Mouse (Mus musculus): ENCODE data around the gene Adat3. TPM values are rescaled to one million over a fixed set of nuclear protein-coding genes. Genes with fewer than 3 reads are reported as not detected.

Adat3 gene
- 7.7 and 7.9 TPM in 2 replicates for polyA plus RNA-seq (2014; fragmentation: Nextera tagmentation; extraction: Ambion mirVana)

GRCm38 (mm10) chr10:80602698-80603325 is at the start of gene Adat3, which contains the start of gene Scamp4:
Gene Adat3, plus strand, starts transcription at chr10:80602880.
Gene Scamp4, plus strand, starts transcription at chr10:80602872.
- Histone ChIP-seq H3K4me1 (ENCODE audit: control insufficient read depth, insufficient read depth, low read length) (peaks cover 11% of the 10 kb centered on the region), H3K9me3 (ENCODE audit: control insufficient read depth, low read depth, low read length) (no peaks in the 10 kb centered on the region), H3K4me2 (replicated peaks; ENCODE audit: low read depth, low read length) (peak within 1 kb of the TSS; percentile 96), H3K4me3 (ENCODE audit: low read depth, low read length) (peak within 1 kb of the TSS; percentile 68), H3K27me3 (ENCODE audit: control insufficient read depth, insufficient read depth, low read length) (no peaks in the 10 kb centered on the region), H3K27ac (ENCODE audit: low read length) (peak within 1 kb of the TSS; percentile 77), H3K36me3 (ENCODE audit: control insufficient read depth, insufficient read depth, low read length) (peaks cover 20% of the 10 kb centered on the region; the same call in 1 of the 2 replicates), H3K9ac (replicated peaks; ENCODE audit: low read depth, low read length) (peak within 1 kb of the TSS; percentile 57)
- WGBS, result under 1% methylated on average over 54 of the region's 54 CpGs
- peak; percentile 92 for ATAC-seq (ENCODE audit: insufficient number of reproducible peaks, insufficient read depth, low FRiP score, low read depth)

GRCm38 (mm10) chr10:80553575-80553974 is 49.1 kb upstream of the Adat3 start:
- Histone ChIP-seq H3K9me3 (ENCODE audit: control insufficient read depth, low read depth, low read length) (no peaks in the 10 kb centered on the region), H3K9ac (replicated peaks; ENCODE audit: low read depth, low read length) (no peak overlapping the region), H3K4me1 (ENCODE audit: control insufficient read depth, insufficient read depth, low read length) (0 out of 2 replicates have a peak, but pooled peaks cover 4% of the 10 kb centered on the region), H3K36me3 (ENCODE audit: control insufficient read depth, insufficient read depth, low read length) (peaks cover 11% of the 10 kb centered on the region), H3K4me3 (ENCODE audit: low read depth, low read length) (no peak overlapping the region), H3K27me3 (ENCODE audit: control insufficient read depth, insufficient read depth, low read length) (no peaks in the 10 kb centered on the region), H3K4me2 (replicated peaks; ENCODE audit: low read depth, low read length) (no peak overlapping the region), H3K27ac (ENCODE audit: low read length) (no peak overlapping the region)
- peak; percentile 60; the same call in 1 of the 2 replicates for ATAC-seq (ENCODE audit: insufficient number of reproducible peaks, insufficient read depth, low FRiP score, low read depth)
- WGBS, result 85% methylated on average over 8 of the region's 8 CpGs

- 81% methylated on average over 6 of the region's 6 CpGs for WGBS
- no peak overlapping the region for H3K4me2 ChIP-seq (replicated peaks; ENCODE audit: low read depth, low read length)
Observed at GRCm38 (mm10) chr10:80553997-80554396, 48.7 kb upstream of the Adat3 start.

GRCm38 (mm10) chr10:80557346-80557965 is 45.2 kb upstream of the Adat3 start:
- no peaks in the 10 kb centered on the region for H3K27me3 ChIP-seq (ENCODE audit: control insufficient read depth, insufficient read depth, low read length)
- H3K4me3 ChIP-seq (ENCODE audit: low read depth, low read length), result no peak overlapping the region
- no peaks in the 10 kb centered on the region for H3K36me3 ChIP-seq (ENCODE audit: control insufficient read depth, insufficient read depth, low read length)
- no peak overlapping the region for H3K4me2 ChIP-seq (replicated peaks; ENCODE audit: low read depth, low read length)
- H3K4me1 ChIP-seq (ENCODE audit: control insufficient read depth, insufficient read depth, low read length), result peaks cover 15% of the 10 kb centered on the region
- no peak overlapping the region for H3K27ac ChIP-seq (ENCODE audit: low read length)
- no peak overlapping the region for H3K9ac ChIP-seq (replicated peaks; ENCODE audit: low read depth, low read length)
- 42% methylated on average over 5 of the region's 5 CpGs for WGBS
- H3K9me3 ChIP-seq (ENCODE audit: control insufficient read depth, low read depth, low read length), result no peaks in the 10 kb centered on the region
- no peak for ATAC-seq (ENCODE audit: insufficient number of reproducible peaks, insufficient read depth, low FRiP score, low read depth)

More at GRCm38 (mm10) chr10:80553997-80554396, 48.7 kb upstream of the Adat3 start:
- H3K4me3 ChIP-seq (ENCODE audit: low read depth, low read length), result no peak overlapping the region
- ATAC-seq (ENCODE audit: insufficient number of reproducible peaks, insufficient read depth, low FRiP score, low read depth), result no peak
- no peaks in the 10 kb centered on the region for H3K9me3 ChIP-seq (ENCODE audit: control insufficient read depth, low read depth, low read length)
- no peak overlapping the region for H3K9ac ChIP-seq (replicated peaks; ENCODE audit: low read depth, low read length)
- no peak overlapping the region for H3K27ac ChIP-seq (ENCODE audit: low read length)
- peaks cover 11% of the 10 kb centered on the region for H3K36me3 ChIP-seq (ENCODE audit: control insufficient read depth, insufficient read depth, low read length)
- no peaks in the 10 kb centered on the region for H3K27me3 ChIP-seq (ENCODE audit: control insufficient read depth, insufficient read depth, low read length)
- 0 out of 2 replicates have a peak, but pooled peaks cover 5% of the 10 kb centered on the region for H3K4me1 ChIP-seq (ENCODE audit: control insufficient read depth, insufficient read depth, low read length)

- no peak overlapping the region for H3K9ac ChIP-seq (replicated peaks; ENCODE audit: low read depth, low read length)
- H3K4me2 ChIP-seq (replicated peaks; ENCODE audit: low read depth, low read length), result no peak overlapping the region
- peaks cover 15% of the 10 kb centered on the region for H3K4me1 ChIP-seq (ENCODE audit: control insufficient read depth, insufficient read depth, low read length)
- no peaks in the 10 kb centered on the region for H3K36me3 ChIP-seq (ENCODE audit: control insufficient read depth, insufficient read depth, low read length)
- ATAC-seq (ENCODE audit: insufficient number of reproducible peaks, insufficient read depth, low FRiP score, low read depth), result no peak
- WGBS, result 92% methylated on average over 7 of the region's 7 CpGs
- no peak overlapping the region for H3K4me3 ChIP-seq (ENCODE audit: low read depth, low read length)
- H3K9me3 ChIP-seq (ENCODE audit: control insufficient read depth, low read depth, low read length), result no peaks in the 10 kb centered on the region
- no peak overlapping the region for H3K27ac ChIP-seq (ENCODE audit: low read length)
- no peaks in the 10 kb centered on the region for H3K27me3 ChIP-seq (ENCODE audit: control insufficient read depth, insufficient read depth, low read length)
Observed at GRCm38 (mm10) chr10:80559431-80559830, 43.2 kb upstream of the Adat3 start.

GRCm38 (mm10) chr10:80560621-80561020 is 42.1 kb upstream of the Adat3 start:
- ATAC-seq (ENCODE audit: insufficient number of reproducible peaks, insufficient read depth, low FRiP score, low read depth), result no peak
- peak overlapping the region; percentile 89 for H3K9ac ChIP-seq (replicated peaks; ENCODE audit: low read depth, low read length)
- H3K9me3 ChIP-seq (ENCODE audit: control insufficient read depth, low read depth, low read length), result no peaks in the 10 kb centered on the region
- H3K4me3 ChIP-seq (ENCODE audit: low read depth, low read length), result peak overlapping the region; percentile 98
- WGBS, result 1% methylated on average over 13 of the region's 13 CpGs
- peak overlapping the region; percentile 94 for H3K4me2 ChIP-seq (replicated peaks; ENCODE audit: low read depth, low read length)
- no peaks in the 10 kb centered on the region for H3K36me3 ChIP-seq (ENCODE audit: control insufficient read depth, insufficient read depth, low read length)
- no peak overlapping the region for H3K27ac ChIP-seq (ENCODE audit: low read length)
- H3K4me1 ChIP-seq (ENCODE audit: control insufficient read depth, insufficient read depth, low read length), result peaks cover 15% of the 10 kb centered on the region
- no peaks in the 10 kb centered on the region for H3K27me3 ChIP-seq (ENCODE audit: control insufficient read depth, insufficient read depth, low read length)

GRCm38 (mm10) chr10:80561116-80561944 is 41.4 kb upstream of the Adat3 start, which contains the start of gene Rexo1:
Gene Rexo1, minus strand, starts transcription at chr10:80561560.
- Histone ChIP-seq H3K36me3 (ENCODE audit: control insufficient read depth, insufficient read depth, low read length) (no peaks in the 10 kb centered on the region; the same call in 1 of the 2 replicates), H3K9ac (replicated peaks; ENCODE audit: low read depth, low read length) (peak within 1 kb of the TSS; percentile 89), H3K27ac (ENCODE audit: low read length) (peak within 1 kb of the TSS; percentile 91), H3K9me3 (ENCODE audit: control insufficient read depth, low read depth, low read length) (no peaks in the 10 kb centered on the region), H3K27me3 (ENCODE audit: control insufficient read depth, insufficient read depth, low read length) (no peaks in the 10 kb centered on the region), H3K4me3 (ENCODE audit: low read depth, low read length) (peak within 1 kb of the TSS; percentile 98), H3K4me2 (replicated peaks; ENCODE audit: low read depth, low read length) (peak within 1 kb of the TSS; percentile 94), H3K4me1 (ENCODE audit: control insufficient read depth, insufficient read depth, low read length) (peaks cover 15% of the 10 kb centered on the region)
- WGBS, result under 1% methylated on average over 71 of the region's 72 CpGs
- ATAC-seq (ENCODE audit: insufficient number of reproducible peaks, insufficient read depth, low FRiP score, low read depth), result peak; percentile 87

All from stomach, embryonic 14.5 days (tissue).